Mouse (Mus musculus): ENCODE data around the gene Adrb1. TPM values are rescaled to one million over a fixed set of nuclear protein-coding genes. Genes with fewer than 3 reads are reported as not detected.
"Not testable (repeated sequence)": the region's sequence is repeated elsewhere in the genome, so short reads cannot be mapped to it uniquely, and the experiment has no call there.

Adrb1 gene
- polyA plus RNA-seq, 1 experiment from 2014 or later, result 1.7 TPM

DNA sequence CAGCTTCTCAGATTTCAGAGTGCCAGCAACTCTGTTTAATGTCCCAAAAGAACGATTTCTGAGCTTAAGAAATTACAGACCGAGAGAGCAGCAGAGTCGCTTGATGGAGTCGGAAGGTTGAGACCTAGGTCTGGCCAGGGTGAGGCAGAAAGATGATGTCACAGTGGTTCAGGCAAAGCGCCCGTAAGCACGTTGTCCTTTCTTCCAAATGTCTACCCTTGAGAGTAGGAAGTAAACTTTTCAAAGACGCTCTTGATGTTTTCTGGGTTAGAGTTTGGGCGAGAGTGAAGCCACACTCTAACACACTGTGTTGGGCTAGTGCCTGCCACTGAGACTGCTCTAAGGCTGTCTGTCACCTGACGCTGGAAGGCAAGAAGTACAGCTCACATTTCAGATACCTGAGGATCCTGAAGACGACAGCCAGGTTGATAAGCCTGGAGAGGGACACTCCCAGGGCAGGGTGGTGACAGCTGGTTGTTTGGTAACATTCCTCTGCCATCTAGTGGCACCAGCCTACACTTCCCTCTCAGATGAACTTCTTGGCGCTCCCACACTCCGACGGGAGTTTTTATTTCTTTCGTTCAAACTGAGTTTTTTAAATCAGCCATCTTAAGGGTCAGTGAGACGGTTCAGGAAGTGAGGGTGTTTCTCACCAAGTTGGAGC is 54.9 kb downstream of the Adrb1 start:
- ATAC-seq (ENCODE audit: low read depth), result peak; percentile 79
- no peaks in the 10 kb centered on the region for H3K9me3 ChIP-seq (ENCODE audit: control insufficient read depth, low read length)
- H3K27ac ChIP-seq (replicated peaks; ENCODE audit: low read depth, low read length), result no peak overlapping the region
- DNase-seq (ENCODE audit: low spot score), result peak; percentile 81
- peak overlapping the region; percentile 34 for H3K4me2 ChIP-seq (ENCODE audit: low read depth, low read length)
- H3K4me3 ChIP-seq (ENCODE audit: low read depth, low read length), result no peak overlapping the region
- H3K9ac ChIP-seq (ENCODE audit: low read depth, low read length), result no peak overlapping the region
- H3K4me1 ChIP-seq (ENCODE audit: control insufficient read depth, insufficient read depth, low read length), result peaks cover 6% of the 10 kb centered on the region; the same call in 1 of the 2 replicates
- no peaks in the 10 kb centered on the region for H3K27me3 ChIP-seq (replicated peaks; ENCODE audit: control insufficient read depth, insufficient read depth, low read length)
- 29% methylated on average over 16 of the region's 16 CpGs for WGBS
- H3K36me3 ChIP-seq (ENCODE audit: control insufficient read depth, insufficient read depth, low read length), result no peaks in the 10 kb centered on the region

DNA sequence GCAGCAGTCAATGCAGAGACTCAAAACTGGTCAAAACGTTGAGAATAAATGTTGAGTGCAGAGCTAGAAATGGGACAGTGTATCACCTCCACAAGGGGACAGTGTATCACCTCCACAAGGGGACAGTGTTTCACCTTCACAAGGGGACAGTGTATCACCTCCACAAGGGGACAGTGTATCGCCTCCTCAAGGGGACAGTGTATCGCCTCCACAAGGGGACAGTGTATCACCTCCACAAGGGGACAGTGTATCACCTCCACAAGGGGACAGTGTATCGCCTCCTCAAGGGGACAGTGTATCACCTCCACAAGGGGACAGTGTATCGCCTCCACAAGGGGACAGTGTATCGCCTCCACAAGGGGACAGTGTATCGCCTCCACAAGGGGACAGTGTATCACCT is 56.5 kb downstream of the Adrb1 start:
- ATAC-seq (ENCODE audit: low read depth); DNase-seq (ENCODE audit: low spot score); H3K4me3 ChIP-seq (ENCODE audit: low read depth, low read length); H3K9ac ChIP-seq (ENCODE audit: low read depth, low read length); H3K36me3 ChIP-seq (ENCODE audit: control insufficient read depth, insufficient read depth, low read length); H3K9me3 ChIP-seq (ENCODE audit: control insufficient read depth, low read length); H3K4me2 ChIP-seq (ENCODE audit: low read depth, low read length); H3K4me1 ChIP-seq (ENCODE audit: control insufficient read depth, insufficient read depth, low read length); H3K27me3 ChIP-seq (replicated peaks; ENCODE audit: control insufficient read depth, insufficient read depth, low read length); H3K27ac ChIP-seq (replicated peaks; ENCODE audit: low read depth, low read length): not testable (repeated sequence)
- WGBS, result 91% methylated on average over 7 of the region's 7 CpGs

Other genes starting within 250 kb of the Adrb1 start
- gene Dclre1a, start 174.0 kb upstream of the Adrb1 start, polyA plus RNA-seq (2014; fragmentation: Nextera tagmentation; extraction: Ambion mirVana), result 12.8 and 16.6 TPM in 2 replicates
- gene Nhlrc2, start 173.9 kb upstream of the Adrb1 start, polyA plus RNA-seq (2014; fragmentation: Nextera tagmentation; extraction: Ambion mirVana), result 13.1 and 13.9 TPM in 2 replicates
- 20.2 and 23.9 TPM in 2 replicates for gene Ccdc186, start 100.0 kb downstream of the Adrb1 start, polyA plus RNA-seq (2014; fragmentation: Nextera tagmentation; extraction: Ambion mirVana)
- gene Tdrd1, start 104.0 kb downstream of the Adrb1 start, polyA plus RNA-seq (2014; fragmentation: Nextera tagmentation; extraction: Ambion mirVana), result 1.6 and 3.9 TPM in 2 replicates
- 4.7 and 5.0 TPM in 2 replicates for gene Vwa2, start 152.1 kb downstream of the Adrb1 start, polyA plus RNA-seq (2014; fragmentation: Nextera tagmentation; extraction: Ambion mirVana)

Measured in embryonic facial prominence, embryonic 14.5 days (tissue).